Mouse (Mus musculus) small intestine, adult 2 months (tissue): Measurements from ENCODE around the gene Rarb.

Experiments used
- CTCF ChIP-seq: fragments of 200-500 bp; IDR thresholded peaks from 2 replicates; pipeline ENCODE4 v1.5.1; 2012; ENCODE audit warnings: low read depth, mild to moderate bottlenecking, control low read depth, inconsistent platforms, low read length, moderate library complexity, mixed read lengths; ENCODE audit not compliant: insufficient replicate concordance, insufficient read length; ENCODE audit errors: extremely low read depth
- POLR2A ChIP-seq: fragments of 200-500 bp; IDR thresholded peaks from 2 replicates; pipeline ENCODE4 v1.6.1; 2012; ENCODE audit warnings: low read depth, mild to moderate bottlenecking, control low read depth, inconsistent platforms, low read length, moderate library complexity

- TF ChIP-seq POLR2A (no peak), CTCF (no peak)
These were observed 290.3 kb downstream of the Rarb start for GRCm38 (mm10) chr14:16528631-16529030.
